Mouse (Mus musculus): ENCODE data around the gene Clcn3.
A peak's percentile ranks its signal among the peaks of the same experiment; 100 is the strongest.

Gene Clcn3

GRCm38 (mm10) chr8:60951271-60951670, 31.8 kb downstream of the Clcn3 start:
- no peak for DNase-seq

DNA sequence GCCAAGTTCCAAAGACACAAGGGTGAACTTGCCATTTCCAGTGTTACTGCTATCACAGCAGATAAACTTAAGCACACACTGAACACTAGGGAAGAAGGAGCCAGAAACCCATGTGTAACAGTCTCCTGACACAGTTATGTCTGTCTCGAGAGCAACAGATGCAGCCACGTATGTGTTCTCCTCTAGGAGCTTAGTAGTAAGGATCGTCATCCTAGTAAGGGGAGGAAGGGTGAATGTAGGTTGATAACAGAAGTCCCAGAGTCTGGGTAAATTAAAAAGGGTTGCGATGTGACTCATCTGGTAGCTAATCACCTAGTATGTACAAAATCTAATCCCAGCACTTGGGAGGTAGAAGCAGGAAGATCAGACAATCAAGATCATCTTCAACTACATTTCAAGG, 33.2 kb downstream of the Clcn3 start:
- no peak for DNase-seq

- DNase-seq, result no peak
Observed at GRCm38 (mm10) chr8:60947503-60947902, 35.6 kb downstream of the Clcn3 start.

GRCm38 (mm10) chr8:60942867-60943266, 40.2 kb downstream of the Clcn3 start:
- no peak for DNase-seq

- no peak for DNase-seq
Observed at GRCm38 (mm10) chr8:60938717-60939424, 44.2 kb downstream of the Clcn3 start.

DNA sequence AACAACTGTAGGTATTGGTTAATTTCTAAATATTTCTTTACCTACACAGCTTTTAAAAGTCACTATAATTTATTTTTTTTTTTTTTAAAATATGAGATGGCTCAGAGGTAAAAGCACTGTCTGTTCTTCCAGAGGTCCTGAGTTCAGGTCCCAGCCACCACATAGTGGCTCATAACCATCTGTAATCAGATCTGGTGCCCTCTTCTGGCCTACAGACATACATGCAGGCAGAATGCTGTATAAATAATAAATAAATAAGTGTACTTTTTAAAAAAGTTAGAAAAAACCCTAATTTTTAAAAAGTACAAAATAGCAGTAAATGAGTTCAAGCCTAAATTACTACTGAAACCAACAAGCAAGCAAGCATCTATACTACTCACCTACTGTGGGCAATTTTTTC, 49.5 kb downstream of the Clcn3 start:
- DNase-seq, result no peak

DNA sequence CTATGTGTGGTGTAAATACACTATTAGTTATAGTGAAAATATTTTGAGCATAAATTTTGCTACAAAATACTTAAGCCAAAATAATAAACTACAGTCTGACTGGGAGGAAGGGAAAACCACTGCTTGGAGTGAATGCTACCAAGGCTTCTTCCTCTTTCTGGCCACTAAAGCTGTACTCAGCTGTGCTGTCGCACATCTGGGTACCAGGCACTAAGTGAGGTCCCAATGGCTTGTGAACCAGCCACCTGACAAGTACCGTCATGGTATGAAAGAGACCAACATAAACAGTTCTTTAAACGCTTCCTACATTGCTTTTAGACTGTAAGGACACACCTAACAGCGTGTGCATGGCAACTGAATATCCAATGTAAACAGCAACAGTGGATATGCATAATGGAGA, 62.9 kb downstream of the Clcn3 start:
- no peak for DNase-seq

GRCm38 (mm10) chr8:60919069-60919468, 64.0 kb downstream of the Clcn3 start:
- no peak for DNase-seq

DNA sequence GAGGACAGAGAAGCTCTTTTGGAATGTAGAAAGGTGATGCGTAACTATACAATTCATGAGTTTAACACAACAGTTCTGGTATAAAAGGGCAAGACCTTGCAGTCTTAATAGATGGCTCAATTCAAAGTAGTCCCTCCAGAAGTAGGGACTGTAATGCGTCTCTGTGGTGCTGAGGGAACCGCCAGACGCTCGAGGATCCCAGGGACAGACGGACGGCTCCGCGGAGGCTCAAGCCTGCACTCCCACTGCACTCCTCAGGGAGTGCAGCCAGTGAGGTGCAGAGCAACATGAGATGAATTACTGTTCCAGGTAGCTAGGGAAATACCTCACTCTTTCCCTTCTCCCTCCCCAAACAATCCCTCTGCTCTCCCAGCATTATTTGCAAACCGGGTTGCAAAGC, 70.5 kb downstream of the Clcn3 start:
- DNase-seq, result no peak

DNA sequence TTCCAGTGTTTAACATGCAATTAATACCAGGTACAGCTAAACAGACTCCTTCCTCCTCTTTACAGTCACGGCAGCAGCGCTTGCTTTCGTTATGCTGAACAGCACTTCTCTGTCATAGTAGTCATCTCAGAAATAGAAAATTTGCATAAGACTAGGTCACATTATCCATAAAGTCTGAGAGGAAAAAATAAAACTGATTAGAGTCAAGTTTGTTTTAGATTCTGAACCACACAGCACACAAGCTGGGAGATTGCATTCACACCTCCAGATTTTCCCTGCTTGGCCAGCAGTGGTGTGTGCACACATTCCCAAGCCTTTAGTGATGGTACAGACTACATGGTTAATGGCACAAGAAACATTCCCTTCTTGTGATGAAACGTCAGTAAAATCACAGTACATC, 71.0 kb downstream of the Clcn3 start:
- DNase-seq, result no peak

DNA sequence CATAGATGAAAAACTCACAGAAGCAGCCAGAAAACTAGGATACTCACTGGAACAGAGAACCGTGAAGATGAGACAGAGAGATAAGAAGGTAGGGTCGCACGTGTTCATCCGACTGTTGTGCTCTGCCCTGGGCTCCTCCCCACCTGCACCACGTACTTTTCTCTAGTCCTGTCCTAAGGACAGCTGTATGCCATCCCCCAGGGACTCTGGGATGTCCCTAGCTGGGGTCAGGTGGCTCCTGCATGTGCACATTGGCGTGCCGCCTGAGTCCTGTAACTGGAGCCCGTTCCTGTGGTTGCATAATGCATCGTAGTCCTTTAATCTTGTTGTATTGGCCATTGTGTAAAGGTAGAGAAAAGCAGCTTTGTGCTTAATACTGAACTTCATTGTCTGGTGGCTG, 83.0 kb downstream of the Clcn3 start:
- DNase-seq, result no peak

- DNase-seq, result no peak
Observed at GRCm38 (mm10) chr8:60895878-60896277, 87.2 kb downstream of the Clcn3 start.

GRCm38 (mm10) chr8:60891757-60892156, 91.3 kb downstream of the Clcn3 start:
- DNase-seq, result no peak

DNA sequence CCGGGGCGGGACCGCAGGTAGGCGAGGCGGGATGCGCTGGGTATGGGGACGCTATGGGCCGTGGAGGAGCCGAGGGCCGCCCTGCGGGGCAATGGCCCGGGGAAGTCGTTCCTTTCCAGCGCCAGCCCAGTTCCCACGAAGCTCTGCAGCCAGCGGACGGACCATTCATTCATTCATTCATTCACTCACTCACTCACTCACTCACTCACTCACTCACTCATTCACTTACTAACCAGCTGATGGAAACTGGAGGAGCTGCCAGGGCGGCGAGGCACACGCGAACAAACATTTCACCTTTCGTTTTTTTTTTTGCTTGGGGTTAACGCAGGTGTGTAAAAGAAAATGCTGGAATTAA, 92.6 kb downstream of the Clcn3 start:
- no peak for DNase-seq

DNA sequence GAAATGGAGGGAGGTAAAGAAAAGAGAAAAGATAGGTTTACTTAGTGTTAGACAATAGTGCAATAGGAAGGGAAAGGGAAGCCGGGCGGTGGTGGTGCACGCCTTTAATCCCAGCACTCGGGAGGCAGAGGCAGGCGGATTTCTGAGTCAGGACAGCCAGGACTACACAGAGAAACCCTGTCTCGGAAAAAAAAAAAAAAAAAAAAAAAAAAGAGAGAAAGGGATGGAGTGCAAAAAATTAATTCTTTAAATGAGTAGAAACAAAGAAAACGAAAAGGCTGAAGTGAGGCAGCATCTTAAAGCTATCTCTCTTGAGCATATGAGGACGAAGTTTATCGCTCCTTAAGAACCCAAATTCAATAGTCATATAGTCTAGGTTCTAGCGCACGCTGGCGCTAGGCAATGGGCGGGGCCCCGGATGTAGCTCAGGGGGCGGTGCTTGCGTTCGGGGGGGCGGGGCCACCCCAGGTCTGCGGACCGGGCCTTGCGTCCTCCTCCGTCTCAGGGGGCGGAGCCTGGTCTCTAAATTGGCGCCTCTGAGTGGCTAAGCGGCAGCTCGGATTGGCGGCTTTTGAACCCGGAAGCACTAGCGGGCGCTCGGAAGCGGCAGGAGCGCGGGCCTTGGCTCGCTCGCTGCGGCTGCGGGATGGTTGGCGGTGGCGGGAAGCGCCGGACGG, 93.1 kb downstream of the Clcn3 start, which contains the start of gene Hpf1:
Hpf1 (plus strand) TSS at position 576 of the 677 bp plus-strand sequence.
- peak; percentile 94 for DNase-seq

GRCm38 (mm10) chr8:60889131-60889842, 93.8 kb downstream of the Clcn3 start:
- no peak for DNase-seq

DNA sequence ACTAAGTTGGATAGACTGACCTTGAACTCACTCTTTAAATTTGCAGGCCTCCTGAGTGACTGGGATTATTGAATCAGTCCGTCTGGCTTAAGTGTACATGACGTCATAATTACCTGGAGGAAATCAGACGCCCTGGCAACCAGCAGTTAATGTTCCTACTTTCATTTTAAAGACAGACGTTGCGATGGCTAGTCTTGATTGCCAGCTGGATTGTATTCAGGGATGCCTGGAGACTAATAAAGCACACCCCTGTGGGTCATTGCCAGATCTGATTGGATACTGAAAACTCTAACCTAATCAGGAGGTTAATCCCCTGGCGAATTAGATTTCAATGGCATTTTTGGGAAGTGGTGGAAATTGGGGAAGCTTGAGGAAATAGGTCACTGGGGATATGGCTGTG, 96.4 kb downstream of the Clcn3 start:
- DNase-seq, result no peak

- DNase-seq, result no peak
Observed at GRCm38 (mm10) chr8:60883419-60884137, 99.5 kb downstream of the Clcn3 start.

DNA sequence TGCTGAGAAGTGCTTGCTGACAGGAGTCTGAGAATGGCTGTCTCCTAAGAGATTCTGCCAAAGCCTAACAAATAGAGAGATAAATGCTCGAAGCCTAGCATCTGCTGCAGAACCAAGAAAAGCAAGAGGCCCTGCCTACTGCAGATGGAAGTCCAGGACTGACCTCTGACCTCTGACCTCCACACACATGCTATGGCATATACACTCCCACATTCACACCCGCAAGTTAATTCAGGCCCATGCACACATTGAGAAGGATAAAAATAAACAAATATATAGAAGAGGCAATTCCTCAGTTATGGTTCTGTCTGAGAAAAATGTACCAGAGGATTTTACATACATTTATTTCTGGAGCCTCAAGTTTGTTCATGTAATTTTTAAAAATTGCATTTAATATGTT, 104.5 kb downstream of the Clcn3 start:
- no peak for DNase-seq

DNA sequence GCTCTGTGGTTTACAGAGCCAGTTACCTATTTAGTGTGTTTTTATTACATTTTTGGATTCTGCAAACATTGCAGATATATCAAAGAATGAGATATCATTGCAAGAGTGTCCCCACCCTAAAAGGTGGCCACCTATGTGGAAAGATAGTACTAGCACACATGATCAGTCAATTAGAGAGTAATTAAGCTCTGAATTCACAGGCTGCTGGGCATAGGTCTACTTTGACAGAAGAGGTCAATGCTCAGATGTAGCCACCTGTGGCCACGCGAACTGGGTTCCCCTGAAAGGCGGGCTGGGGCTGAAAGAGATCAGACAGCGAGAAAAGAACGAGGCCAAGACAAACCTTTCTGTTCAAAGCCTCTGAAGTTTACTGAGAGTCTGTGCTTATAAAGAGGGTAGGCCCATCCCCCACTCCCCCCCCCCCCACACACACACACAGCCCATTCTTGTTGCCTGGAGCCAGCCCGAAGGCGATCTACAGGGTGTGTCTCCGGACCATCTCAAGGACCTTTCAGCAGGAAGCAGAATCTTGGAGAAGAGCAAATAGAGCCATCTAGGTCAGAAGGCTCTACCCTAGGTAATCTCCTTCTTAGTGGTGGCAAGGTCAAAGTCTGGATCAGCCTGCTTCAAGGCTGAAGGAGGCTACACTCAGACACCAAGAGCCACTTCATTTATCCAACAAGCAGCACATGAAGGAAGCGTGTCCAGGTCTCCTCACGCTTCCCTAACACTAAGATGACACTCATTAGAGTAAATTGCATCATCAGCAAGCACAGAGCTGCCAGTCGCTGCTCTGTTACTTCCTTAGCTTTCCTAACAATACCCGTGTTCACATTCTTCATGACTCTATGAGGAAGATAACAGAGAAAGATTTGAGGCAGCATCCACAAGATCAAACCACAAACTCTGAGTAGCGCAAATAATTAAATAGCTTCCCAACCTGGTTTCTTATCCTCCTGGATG, 112.6 kb downstream of the Clcn3 start:
- no peak for DNase-seq

- no peak for DNase-seq
Observed at GRCm38 (mm10) chr8:60869761-60870160, 113.3 kb downstream of the Clcn3 start.

Data from thymus, postnatal 25 days (tissue).